Mouse (Mus musculus) lung, postnatal 0 days (tissue): ENCODE measurements around the gene Folr1.

Experiments used
- CTCF ChIP-seq: IDR thresholded peaks from 2 replicates; pipeline ENCODE4 v1.5.1; 2016; ENCODE audit warnings: antibody characterized with exemption, mild to moderate bottlenecking
- EP300 ChIP-seq: IDR thresholded peaks from 2 replicates; pipeline ENCODE4 v1.6.1; 2016; ENCODE audit warnings: antibody characterized with exemption, mild to moderate bottlenecking, control low read depth

GRCm38 (mm10) chr7:101918071-101918470 lies 47.5 kb upstream of the Folr1 start:
- peak; percentile 94 for TF ChIP-seq CTCF
- TF ChIP-seq EP300: no peak
